ENCODE assay signal across 8 mouse cellular contexts in the genomic region with DNA sequence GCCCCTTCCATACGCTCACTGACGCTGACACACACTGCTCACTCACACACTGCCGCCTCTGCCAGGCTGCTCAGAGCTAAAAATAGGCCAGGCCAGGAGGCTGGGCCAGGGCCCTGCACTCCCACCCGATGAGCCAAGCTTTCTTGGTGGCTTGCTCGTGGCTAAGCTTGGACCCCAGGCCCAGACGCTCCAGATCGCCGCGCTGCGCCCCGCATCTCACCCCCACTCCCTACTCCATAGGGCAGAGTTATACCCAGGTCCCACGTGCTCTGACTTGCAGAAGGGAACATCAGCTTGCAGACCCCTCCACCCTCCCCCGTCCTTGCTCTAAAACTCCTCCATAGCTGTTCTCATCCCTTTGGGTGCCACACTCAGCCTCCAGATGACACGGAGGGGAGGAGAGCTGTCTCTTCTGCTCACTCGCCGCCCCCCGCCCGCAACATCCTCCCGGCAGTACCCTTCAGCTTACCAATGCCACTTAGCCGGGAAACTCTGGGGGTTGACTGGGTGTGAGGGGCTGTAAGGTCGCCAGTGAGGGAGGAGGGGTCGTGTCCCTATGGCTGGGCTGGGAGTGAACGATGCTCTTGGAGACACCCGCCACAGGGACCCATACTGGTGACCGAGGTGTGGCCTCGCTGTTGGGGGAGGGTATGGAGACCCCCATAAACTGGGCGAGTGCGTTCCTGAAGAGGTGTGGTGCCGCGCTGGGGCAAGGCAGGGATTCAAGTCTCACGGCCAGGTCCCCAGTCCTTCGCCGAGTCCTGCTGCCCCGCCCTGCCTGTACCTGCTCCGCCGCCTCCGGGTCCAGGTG. TPM values are rescaled to one million over a fixed set of nuclear protein-coding genes. Genes with fewer than 3 reads are reported as not detected.
DNase-seq lines count a peak whose midpoint lies in the region; ATAC-seq and TF ChIP-seq lines count a peak whose summit lies in the region.

No protein-coding gene starts in this region.

- peaks cover 15% of the 10 kb centered on the region for H3K4me1 ChIP-seq in forebrain, embryonic 14.5 days (ENCODE audit: control insufficient read depth, insufficient read depth, low read length)
- H3K4me1 ChIP-seq in intestine, embryonic 16.5 days (ENCODE audit: control insufficient read depth, insufficient read depth, low read length) = peaks cover 4% of the 10 kb centered on the region; the same call in 1 of the 2 replicates
- H3K4me1 ChIP-seq in midbrain, embryonic 11.5 days (ENCODE audit: control insufficient read depth, insufficient read depth, low read length) = peaks cover 14% of the 10 kb centered on the region

- H3K36me3 ChIP-seq in forebrain, embryonic 14.5 days (ENCODE audit: control insufficient read depth, insufficient read depth, low read length) = no peaks in the 10 kb centered on the region; the same call in 1 of the 2 replicates
- H3K36me3 ChIP-seq in intestine, embryonic 16.5 days (ENCODE audit: control insufficient read depth, insufficient read depth, low read length) = no peaks in the 10 kb centered on the region
- H3K36me3 ChIP-seq in midbrain, embryonic 11.5 days (ENCODE audit: control insufficient read depth, insufficient read depth, low read length) = no peaks in the 10 kb centered on the region

- H3K9me3 ChIP-seq in forebrain, embryonic 14.5 days (replicated peaks; ENCODE audit: control insufficient read depth, low read length) = no peaks in the 10 kb centered on the region
- no peaks in the 10 kb centered on the region for H3K9me3 ChIP-seq in intestine, embryonic 16.5 days (ENCODE audit: control insufficient read depth, low read length)
- no peaks in the 10 kb centered on the region for H3K9me3 ChIP-seq in midbrain, embryonic 11.5 days (ENCODE audit: control insufficient read depth, low read length)

- in situ Hi-C loops in Patski (cut with MboI; ENCODE audit: low pct_unique_long_range_greater_than_20kb) = no loop called here

- no peak for TF ChIP-seq CTCF in Patski (IDR thresholded peaks at IDR 0.05)

- 1% methylated on average over 33 of the region's 37 CpGs for WGBS in forebrain, embryonic 14.5 days
- 5% methylated on average over 35 of the region's 37 CpGs for WGBS in intestine, embryonic 16.5 days
- WGBS in midbrain, embryonic 11.5 days = under 1% methylated on average over 37 of the region's 37 CpGs

- peak; percentile 33 for ATAC-seq in Patski
- ATAC-seq in forebrain, embryonic 14.5 days = peak; percentile 67
- ATAC-seq in intestine, embryonic 16.5 days = peak; percentile 44
- ATAC-seq in midbrain, embryonic 11.5 days (ENCODE audit: low FRiP score) = peak; percentile 62
- no peak for ATAC-seq in CD4-positive, CD25-positive, alpha-beta regulatory T cell, adult 4 months

- CTCF ChIA-PET in Patski (lab: Charles Lee) = no interaction called here

- peak overlapping the region; percentile 35 for H3K27ac ChIP-seq in forebrain, embryonic 14.5 days (ENCODE audit: low read depth, low read length)
- H3K27ac ChIP-seq in intestine, embryonic 16.5 days (ENCODE audit: low read length) = no peak overlapping the region
- no peak overlapping the region for H3K27ac ChIP-seq in midbrain, embryonic 11.5 days (ENCODE audit: low read depth, low read length)

- intact Hi-C loops in gastrocnemius, postnatal 36 days (cut with DNase I) = no loop called here

- DNase-seq in gastrocnemius, adult 18-20 months (ENCODE audit: low spot score) = peak; percentile 47
- DNase-seq in gastrocnemius, postnatal 36 days = no peak
- DNase-seq in Patski (ENCODE audit: low read depth, low spot score) = no peak
- DNase-seq in forebrain, embryonic 14.5 days (ENCODE audit: low spot score) = peak; percentile 48
- peak; percentile 91 for DNase-seq in midbrain, embryonic 11.5 days (ENCODE audit: low spot score, missing footprints)
- no peak for DNase-seq in adrenal gland, adult (ENCODE audit: inconsistent age in 2 of 2, low spot score in 1 of 2)

- peak overlapping the region; percentile 72 for H3K4me2 ChIP-seq in forebrain, embryonic 14.5 days (ENCODE audit: low read length)
- H3K4me2 ChIP-seq in intestine, embryonic 16.5 days (ENCODE audit: low read depth, low read length) = peak overlapping the region; percentile 84
- peak overlapping the region; percentile 95 for H3K4me2 ChIP-seq in midbrain, embryonic 11.5 days

- H3K4me3 ChIP-seq in forebrain, embryonic 14.5 days (ENCODE audit: low read depth, low read length) = peak overlapping the region; percentile 63
- peak overlapping the region; percentile 56 for H3K4me3 ChIP-seq in intestine, embryonic 16.5 days (ENCODE audit: low read length)
- peak overlapping the region; percentile 68 for H3K4me3 ChIP-seq in midbrain, embryonic 11.5 days (ENCODE audit: low read depth, low read length)

- peaks cover 45% of the 10 kb centered on the region for H3K27me3 ChIP-seq in Patski
- H3K27me3 ChIP-seq in forebrain, embryonic 14.5 days (replicated peaks; ENCODE audit: control insufficient read depth, insufficient read depth, low read length) = no peaks in the 10 kb centered on the region; the same call in 1 of the 2 replicates
- H3K27me3 ChIP-seq in intestine, embryonic 16.5 days (replicated peaks; ENCODE audit: control insufficient read depth, insufficient read depth, low read length) = peaks cover 19% of the 10 kb centered on the region
- H3K27me3 ChIP-seq in midbrain, embryonic 11.5 days (ENCODE audit: control insufficient read depth, insufficient read depth, low read length) = no peaks in the 10 kb centered on the region

- peak overlapping the region; percentile 78 for H3K9ac ChIP-seq in forebrain, embryonic 14.5 days (ENCODE audit: low read length)
- H3K9ac ChIP-seq in intestine, embryonic 16.5 days (ENCODE audit: low read depth, low read length) = peak overlapping the region; percentile 65
- peak overlapping the region; percentile 72 for H3K9ac ChIP-seq in midbrain, embryonic 11.5 days (ENCODE audit: low read length)

- POLR2A ChIA-PET in Patski (lab: Charles Lee) = no interaction called here

RNA-seq across cellular contexts. Expression of gene Ppp1r1a, which starts 0.6 kb away (rescaled TPM):
- total RNA-seq in gastrocnemius, adult 18-20 months (2021) = 100 to 1,000 TPM in 1 of 2 experiments, 10 to 100 TPM in 1; 92.3 to 143 TPM
- 100 to 1,000 TPM in 1 of 2 experiments, 10 to 100 TPM in 1; 64.6 to 121 TPM for total RNA-seq in gastrocnemius, postnatal 36 days (2021)
- polyA plus RNA-seq in Patski (2021) = 9.4 TPM
- 99.9 and 107 TPM in 2 replicates for polyA plus RNA-seq in forebrain, embryonic 14.5 days (2014; fragmentation: Nextera tagmentation; extraction: Ambion mirVana)
- 7.5 and 8.4 TPM in 2 replicates for polyA plus RNA-seq in intestine, embryonic 16.5 days (2015; fragmentation: Nextera tagmentation; extraction: Ambion mirVana)
- polyA plus RNA-seq in midbrain, embryonic 11.5 days (2014; fragmentation: Nextera tagmentation; extraction: Ambion mirVana) = 56.4 and 62.7 TPM in 2 replicates
- polyA plus RNA-seq in CD4-positive, CD25-positive, alpha-beta regulatory T cell, adult 4 months (2017; shearing (Covaris generic)) = not detected

RNA-seq across cellular contexts. Expression of gene Glycam1, which starts 27.7 kb away (rescaled TPM):
- total RNA-seq in gastrocnemius, adult 18-20 months (2021) = not detected
- not detected for total RNA-seq in gastrocnemius, postnatal 36 days (2021)
- polyA plus RNA-seq in Patski (2021) = not detected
- polyA plus RNA-seq in forebrain, embryonic 14.5 days (2014; fragmentation: Nextera tagmentation; extraction: Ambion mirVana) = not detected in 2 replicates
- polyA plus RNA-seq in intestine, embryonic 16.5 days (2015; fragmentation: Nextera tagmentation; extraction: Ambion mirVana) = not detected in 2 replicates
- not detected in 2 replicates for polyA plus RNA-seq in midbrain, embryonic 11.5 days (2014; fragmentation: Nextera tagmentation; extraction: Ambion mirVana)
- polyA plus RNA-seq in CD4-positive, CD25-positive, alpha-beta regulatory T cell, adult 4 months (2017; shearing (Covaris generic)) = not detected

RNA-seq across cellular contexts. Expression of gene Pde1b, which starts 34.4 kb away (rescaled TPM):
- total RNA-seq in gastrocnemius, adult 18-20 months (2021) = under 1 TPM; 0.30 to 0.81 TPM
- total RNA-seq in gastrocnemius, postnatal 36 days (2021) = under 1 TPM; 0.26 to 0.44 TPM
- polyA plus RNA-seq in Patski (2021) = 1.4 TPM
- 61.1 and 61.5 TPM in 2 replicates for polyA plus RNA-seq in forebrain, embryonic 14.5 days (2014; fragmentation: Nextera tagmentation; extraction: Ambion mirVana)
- polyA plus RNA-seq in intestine, embryonic 16.5 days (2015; fragmentation: Nextera tagmentation; extraction: Ambion mirVana) = 5.1 and 5.8 TPM in 2 replicates
- polyA plus RNA-seq in midbrain, embryonic 11.5 days (2014; fragmentation: Nextera tagmentation; extraction: Ambion mirVana) = 31.8 and 35.6 TPM in 2 replicates
- 1 to 10 TPM; 2.6 to 3.8 TPM for polyA plus RNA-seq in CD4-positive, CD25-positive, alpha-beta regulatory T cell, adult 4 months (2017; shearing (Covaris generic))

Comparison
In these comparisons a context has a peak if more than half of its experiments do, and no peak if none do; other contexts are left out.
1. DNase-seq: peak in gastrocnemius, adult 18-20 months (single experiment), forebrain, embryonic 14.5 days (single experiment) and midbrain, embryonic 11.5 days (single experiment); none in gastrocnemius, postnatal 36 days (0 of 2), Patski (single experiment) and adrenal gland, adult (0 of 2).
2. Peak in every context shown above with its lines, with median percentiles within 50 percentile points of each other: H3K4me2 ChIP-seq, H3K4me3 ChIP-seq and H3K9ac ChIP-seq.